Mouse (Mus musculus): Measurements from ENCODE around the gene Dock11. TPM values are rescaled to one million over a fixed set of nuclear protein-coding genes. Genes with fewer than 3 reads are reported as not detected.

The Dock11 gene
- 35.6 TPM for polyA plus RNA-seq (2014; fragmentation: Illumina TruSeq; extraction: RNeasy Lipid Tissue Mini Kit (QIAGEN cat#74804); ENCODE audit: low read depth, low replicate concordance)

GRCm38 (mm10) chrX:35888087-35888895, at the start of gene Dock11:
Gene Dock11 (plus strand): TSS chrX:35888832.

GRCm38 (mm10) chrX:36111622-36112421, 223.2 kb downstream of the Dock11 start, which contains the start of gene Il13ra1:
Gene Il13ra1 (plus strand): TSS chrX:36112110.

Other genes with a start within 250 kb of the Dock11 start
- 554 TPM for gene Il13ra1, start 223.3 kb downstream of the Dock11 start, polyA plus RNA-seq (2014; fragmentation: Illumina TruSeq; extraction: RNeasy Lipid Tissue Mini Kit (QIAGEN cat#74804); ENCODE audit: low read depth, low replicate concordance)